Mouse (Mus musculus) adipocyte (in vitro differentiated cells): ENCODE data around the gene Tab1.

ENCODE experiments used
- DNase-seq: peaks from one replicate; pipeline ENCODE4 v3.0.0-alpha.2; 2016; ENCODE audit warnings: low spot score

Gene Tab1

GRCm38 (mm10) chr15:80137945-80138791 lies 5.2 kb downstream of the Tab1 start:
- DNase-seq, result peak; percentile 42

DNA sequence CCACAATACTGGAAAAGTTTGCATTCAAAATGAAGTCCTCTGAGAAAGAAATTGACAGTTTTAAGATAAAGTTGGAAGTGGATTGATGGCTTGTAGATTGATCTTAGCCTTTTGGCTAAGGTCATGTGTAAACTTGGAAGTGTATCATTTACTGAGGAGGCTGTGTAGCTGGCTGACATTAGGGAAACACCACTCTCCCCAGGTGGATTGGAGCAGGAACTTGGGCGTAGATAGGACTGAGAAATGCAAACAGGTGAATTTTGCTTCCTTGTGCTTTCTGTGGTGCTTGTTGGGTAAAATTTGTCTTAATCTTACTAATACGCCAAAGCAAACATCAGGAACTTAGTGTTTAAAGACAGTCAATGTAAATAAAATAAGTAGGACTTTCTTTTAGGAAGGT lies 7.4 kb downstream of the Tab1 start:
- DNase-seq, result no peak

GRCm38 (mm10) chr15:80140878-80141277 lies 8.0 kb downstream of the Tab1 start:
- DNase-seq, result no peak

- no peak for DNase-seq
These were observed 9.2 kb downstream of the Tab1 start for GRCm38 (mm10) chr15:80142130-80142529.

- DNase-seq, result no peak
These were observed 10.8 kb downstream of the Tab1 start for GRCm38 (mm10) chr15:80143760-80144159.

- DNase-seq, result no peak
These were observed 12.5 kb downstream of the Tab1 start for GRCm38 (mm10) chr15:80145397-80145796.

DNA sequence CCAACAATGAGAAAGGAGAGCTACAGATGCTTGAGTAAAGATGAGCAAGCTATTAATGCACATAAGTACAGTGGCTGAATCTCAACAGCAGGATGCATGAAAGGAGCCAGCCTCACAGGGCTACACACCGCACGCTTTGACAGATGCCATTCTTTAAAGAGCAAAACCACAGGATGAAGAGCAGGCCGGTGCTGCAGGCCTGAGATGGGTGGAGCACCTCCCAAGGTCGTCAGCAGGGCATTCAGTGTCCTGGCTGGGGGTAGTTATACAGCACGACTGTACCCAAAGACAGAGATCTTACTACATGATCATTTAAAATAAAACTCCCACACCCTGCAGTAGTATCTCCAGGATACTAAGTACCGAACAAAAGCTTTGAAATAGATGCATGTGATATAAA lies 13.2 kb downstream of the Tab1 start:
- no peak for DNase-seq

DNA sequence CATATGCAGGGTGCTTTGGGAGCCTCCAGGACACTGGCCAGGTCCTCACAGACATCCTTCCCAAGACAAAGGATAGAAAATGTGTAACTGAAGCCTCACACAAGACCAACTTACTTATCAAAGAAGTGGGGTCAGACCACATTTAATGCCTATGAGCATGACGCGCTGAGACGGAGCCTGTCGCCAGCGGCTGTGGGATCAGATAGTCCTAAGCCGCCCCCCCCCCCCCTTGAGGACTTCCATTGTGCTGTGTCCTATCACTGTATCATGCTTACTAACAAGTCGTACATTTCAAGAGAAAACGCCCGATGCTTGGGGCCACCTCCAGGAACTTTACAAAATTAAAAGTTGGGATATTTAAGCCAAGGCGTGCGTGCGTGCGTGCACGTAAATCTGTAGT lies 14.2 kb downstream of the Tab1 start:
- DNase-seq, result no peak

DNA sequence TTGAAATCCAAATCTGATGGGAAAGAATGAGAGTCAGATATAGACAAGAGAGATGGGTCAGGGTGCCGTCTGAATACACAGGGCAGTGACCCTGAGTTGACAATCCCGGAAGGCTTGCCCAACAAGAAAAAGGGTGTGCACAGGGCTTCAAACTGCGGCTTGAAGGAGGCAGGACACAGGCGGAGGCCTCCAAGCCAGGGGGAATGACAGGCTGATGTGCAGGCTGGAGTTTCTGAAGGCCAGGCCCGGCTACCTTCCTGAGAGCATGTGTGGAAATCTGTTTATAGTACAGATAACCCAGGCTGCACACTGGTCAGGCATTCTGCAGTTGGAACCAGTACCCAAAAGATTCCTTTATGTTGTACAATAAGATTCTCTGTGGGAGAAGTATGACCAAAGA lies 14.6 kb downstream of the Tab1 start:
- DNase-seq, result no peak

DNA sequence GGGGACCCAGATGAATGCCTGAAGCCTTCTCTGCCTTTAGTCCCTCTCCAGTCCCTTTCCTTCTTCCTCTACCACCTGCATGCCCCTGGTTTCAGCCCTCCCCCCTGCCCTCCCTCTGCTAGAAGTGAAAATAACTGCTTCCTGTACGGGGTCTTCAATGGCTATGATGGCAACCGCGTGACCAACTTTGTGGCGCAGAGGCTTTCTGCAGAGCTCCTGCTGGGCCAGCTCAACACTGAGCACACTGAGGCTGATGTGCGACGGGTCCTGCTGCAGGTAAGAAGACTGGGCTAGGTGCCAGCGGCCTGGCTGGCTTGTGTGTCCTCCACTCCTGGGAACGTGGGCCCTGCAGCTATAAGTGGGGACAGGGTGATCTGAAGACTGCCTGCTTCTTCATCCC lies 15.6 kb downstream of the Tab1 start:
- no peak for DNase-seq

DNA sequence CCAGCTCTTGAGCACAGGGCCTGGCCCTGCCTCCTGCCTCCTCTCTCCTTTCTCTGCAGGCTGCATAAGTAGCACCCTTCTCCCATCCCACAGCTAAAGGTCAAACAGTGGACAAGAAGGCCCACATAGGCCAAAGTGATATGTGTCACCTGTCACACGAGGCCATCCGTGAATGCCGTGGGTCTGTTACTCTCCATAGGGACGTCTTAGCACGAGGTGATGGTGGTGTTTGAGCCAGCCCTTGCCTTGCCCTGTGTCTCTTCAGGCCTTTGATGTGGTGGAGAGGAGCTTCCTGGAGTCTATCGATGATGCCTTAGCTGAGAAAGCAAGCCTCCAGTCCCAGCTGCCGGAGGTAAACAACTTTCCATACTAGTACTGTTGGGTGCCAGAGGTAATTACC lies 16.6 kb downstream of the Tab1 start:
- no peak for DNase-seq

- DNase-seq, result no peak
These were observed 19.7 kb downstream of the Tab1 start for GRCm38 (mm10) chr15:80152663-80153062.

- no peak for DNase-seq
These were observed 20.8 kb downstream of the Tab1 start for GRCm38 (mm10) chr15:80153757-80154156.

DNA sequence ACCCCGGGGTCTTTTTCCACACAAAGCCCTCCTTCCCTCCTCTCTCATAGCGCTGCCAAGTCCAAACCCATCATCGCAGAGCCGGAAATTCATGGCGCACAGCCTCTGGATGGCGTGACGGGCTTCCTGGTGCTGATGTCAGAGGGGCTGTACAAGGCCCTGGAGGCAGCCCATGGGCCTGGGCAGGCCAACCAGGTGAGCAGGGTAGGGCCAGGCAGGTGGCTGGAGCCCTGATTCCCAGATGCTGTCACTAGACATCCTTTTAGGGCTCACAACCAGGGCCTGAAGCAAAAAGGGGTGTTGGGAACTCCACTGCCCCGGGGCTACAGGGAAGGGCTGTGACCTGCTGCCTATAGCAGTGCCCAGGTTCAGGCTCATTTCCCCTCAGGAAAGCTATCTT lies 22.8 kb downstream of the Tab1 start:
- no peak for DNase-seq

- DNase-seq, result no peak
These were observed 24.4 kb downstream of the Tab1 start for GRCm38 (mm10) chr15:80157197-80157943.

DNA sequence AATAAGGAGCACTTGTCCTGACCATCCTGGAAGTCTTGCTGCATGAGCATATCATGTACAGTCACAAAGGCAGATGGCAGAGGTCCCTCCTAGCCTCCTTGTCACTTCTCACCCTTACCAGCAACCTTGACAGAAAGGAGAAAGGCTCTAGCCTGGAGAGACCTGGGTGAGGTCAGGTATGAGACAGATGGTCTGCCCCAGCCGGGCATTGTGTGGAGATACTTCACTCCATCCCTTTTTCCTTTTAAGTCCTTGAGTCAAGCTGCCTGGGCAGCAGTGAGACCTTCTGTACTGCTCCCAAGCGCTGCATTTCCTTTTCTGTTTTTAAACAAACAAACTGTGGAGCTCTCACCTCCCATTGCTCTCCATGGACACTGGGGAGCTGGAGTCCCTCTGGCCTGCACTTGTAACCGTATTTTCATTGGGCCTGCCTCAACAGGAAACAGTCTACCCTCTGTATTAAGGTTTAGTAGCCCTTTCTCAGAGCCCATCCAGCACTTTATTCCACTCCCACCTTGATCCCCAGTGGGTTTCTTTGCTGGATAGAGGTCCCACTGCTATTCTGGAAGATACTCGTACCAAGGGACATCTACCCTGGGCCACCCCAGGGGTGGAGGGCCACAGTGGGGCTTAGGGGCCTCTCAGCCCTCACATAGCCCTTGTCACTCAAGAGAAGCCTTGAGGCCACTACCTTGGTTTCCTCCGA lies 25.2 kb downstream of the Tab1 start:
- no peak for DNase-seq

DNA sequence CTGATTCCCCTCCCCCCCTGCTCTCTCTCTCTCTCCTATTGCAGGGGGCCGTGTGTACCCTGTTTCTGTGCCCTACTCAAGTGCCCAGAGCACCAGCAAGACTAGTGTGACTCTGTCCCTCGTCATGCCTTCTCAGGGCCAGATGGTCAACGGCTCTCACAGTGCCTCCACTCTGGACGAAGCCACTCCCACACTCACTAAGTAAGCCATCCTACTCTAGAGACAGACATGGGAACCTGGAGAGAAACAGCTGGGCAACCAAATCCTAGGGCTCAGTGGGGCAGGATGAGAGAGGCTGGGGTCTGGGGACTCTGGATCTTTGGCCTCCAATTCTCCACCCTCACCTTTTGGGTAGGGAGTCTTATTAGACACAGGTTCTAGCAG lies 25.8 kb downstream of the Tab1 start:
- no peak for DNase-seq

DNA sequence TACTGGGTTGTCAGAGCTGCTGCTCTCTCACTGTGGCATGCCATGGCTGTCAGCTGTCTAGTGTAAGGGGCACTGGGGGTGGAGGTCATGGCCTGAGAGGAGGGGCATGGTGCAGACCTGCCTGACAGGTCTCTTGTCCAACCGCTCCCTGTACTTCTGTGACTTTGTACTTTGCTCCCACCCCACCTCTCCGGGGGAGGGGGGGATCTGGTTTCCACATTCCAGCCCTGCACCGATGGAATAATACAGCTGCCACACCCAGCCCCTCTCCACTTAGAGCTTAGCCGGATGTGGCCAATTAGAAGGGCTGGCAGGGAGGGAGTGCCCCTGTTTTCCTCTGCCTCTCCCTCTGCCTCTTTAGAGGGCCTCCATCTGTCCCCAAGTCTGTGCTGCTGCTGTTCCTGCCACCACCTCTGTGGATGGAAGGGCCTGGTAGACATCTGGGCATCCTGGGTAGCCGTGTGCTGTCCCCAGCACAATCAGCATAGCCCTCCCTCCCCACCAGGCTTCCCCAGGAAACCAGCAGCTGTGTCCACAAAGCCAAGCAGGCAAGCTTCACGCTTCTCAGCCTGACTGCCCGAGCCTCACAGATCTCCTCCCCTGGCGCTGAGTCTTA lies 26.5 kb downstream of the Tab1 start:
- no peak for DNase-seq

DNA sequence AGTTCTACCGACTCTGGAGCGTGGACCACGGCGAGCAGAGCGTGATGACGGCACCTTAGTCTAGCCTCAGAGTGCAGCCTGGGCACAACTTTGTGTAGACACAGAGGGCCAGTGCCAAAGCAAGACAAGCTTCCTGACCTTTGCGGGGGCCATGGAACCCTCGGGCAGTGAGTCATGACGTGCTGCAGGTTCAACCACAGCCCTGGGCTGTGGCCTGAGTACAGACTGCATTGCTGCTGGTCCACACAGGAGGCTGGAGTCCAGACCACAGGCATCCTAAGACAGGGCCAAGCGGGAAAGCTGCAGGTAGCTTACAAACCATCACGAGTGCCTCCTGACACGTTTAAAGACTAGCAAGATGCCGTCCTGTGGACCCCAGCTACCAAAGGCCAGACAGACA lies 27.3 kb downstream of the Tab1 start:
- DNase-seq, result no peak

- DNase-seq, result peak; percentile 27
These were observed 27.8 kb downstream of the Tab1 start for GRCm38 (mm10) chr15:80160726-80161125.

DNA sequence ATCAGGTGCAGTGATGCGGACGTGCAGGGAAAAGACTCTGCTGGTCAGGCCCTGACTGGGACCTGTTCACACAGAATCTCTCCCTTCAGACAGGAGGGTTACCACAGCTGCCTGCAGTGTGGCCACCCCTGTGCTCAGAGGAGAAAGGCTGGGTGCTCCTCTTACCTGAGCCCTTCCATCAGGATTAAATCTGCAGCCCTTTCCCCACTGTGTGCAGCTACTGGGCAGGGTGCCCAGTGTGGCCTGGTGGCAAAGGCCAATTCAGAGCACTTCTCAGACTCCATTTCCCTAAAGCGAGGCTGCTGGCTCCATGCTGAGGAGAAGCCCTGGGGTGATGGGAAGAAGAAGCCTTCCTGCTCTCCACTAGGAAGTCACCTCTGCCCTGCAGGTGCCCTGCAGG lies 28.3 kb downstream of the Tab1 start:
- peak; percentile 49 for DNase-seq

DNA sequence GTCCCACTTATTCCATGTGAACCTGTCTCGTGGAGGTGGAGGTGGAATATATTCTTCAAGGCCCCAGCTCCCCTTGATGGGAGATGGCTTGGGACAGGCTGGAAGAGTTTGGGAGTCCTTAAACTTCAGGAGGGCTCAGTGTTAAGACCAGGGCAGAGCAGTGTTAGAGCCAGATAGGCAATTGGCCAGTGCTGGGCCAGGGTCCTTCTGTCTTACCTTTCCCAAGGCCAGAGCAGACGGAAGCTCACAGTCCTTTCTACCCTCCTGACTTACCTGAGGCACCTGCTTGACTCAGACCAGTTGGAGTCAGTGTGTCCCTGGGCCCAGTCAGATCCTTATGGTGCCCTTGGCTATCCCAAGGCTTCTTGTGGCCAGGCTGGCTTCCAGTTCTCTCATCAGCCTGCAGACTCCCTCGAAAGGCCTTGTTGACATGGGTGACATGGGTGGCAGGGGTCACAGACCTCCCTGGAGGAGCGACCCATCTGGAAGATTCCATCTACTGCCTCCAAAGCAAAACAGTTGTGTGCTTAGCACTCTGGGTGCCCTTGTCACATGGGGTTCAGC lies 29.6 kb downstream of the Tab1 start:
- no peak for DNase-seq
